Mouse (Mus musculus) cerebellum, adult 9-10 months (tissue): ENCODE results near the gene Tasp1.
A peak's percentile ranks its signal among the peaks of the same experiment; 100 is the strongest.
"Not testable (repeated sequence)": the region's sequence is repeated elsewhere in the genome, so short reads cannot be mapped to it uniquely, and the experiment has no call there.

ENCODE experiments used
- DNase-seq: peaks from one replicate; pipeline ENCODE4 v3.0.0; 2022

Tasp1 gene

GRCm38 (mm10) chr2:140066353-140067314 lies at the start of gene Tasp1:
Gene Tasp1 (minus strand): TSS chr2:140066805.
- DNase-seq, result peak; percentile 94

GRCm38 (mm10) chr2:140113851-140114250 lies 47.2 kb upstream of the Tasp1 start:
- DNase-seq, result no peak

GRCm38 (mm10) chr2:140108945-140109344 lies 42.3 kb upstream of the Tasp1 start:
- no peak for DNase-seq

- DNase-seq, result no peak
Measured at GRCm38 (mm10) chr2:140107641-140108040, 41.0 kb upstream of the Tasp1 start.

GRCm38 (mm10) chr2:140104951-140105350 lies 38.3 kb upstream of the Tasp1 start:
- no peak for DNase-seq

GRCm38 (mm10) chr2:140100551-140101474 lies 34.2 kb upstream of the Tasp1 start:
- no peak for DNase-seq

- DNase-seq, result no peak
Measured at GRCm38 (mm10) chr2:140099971-140100370, 33.4 kb upstream of the Tasp1 start.

DNA sequence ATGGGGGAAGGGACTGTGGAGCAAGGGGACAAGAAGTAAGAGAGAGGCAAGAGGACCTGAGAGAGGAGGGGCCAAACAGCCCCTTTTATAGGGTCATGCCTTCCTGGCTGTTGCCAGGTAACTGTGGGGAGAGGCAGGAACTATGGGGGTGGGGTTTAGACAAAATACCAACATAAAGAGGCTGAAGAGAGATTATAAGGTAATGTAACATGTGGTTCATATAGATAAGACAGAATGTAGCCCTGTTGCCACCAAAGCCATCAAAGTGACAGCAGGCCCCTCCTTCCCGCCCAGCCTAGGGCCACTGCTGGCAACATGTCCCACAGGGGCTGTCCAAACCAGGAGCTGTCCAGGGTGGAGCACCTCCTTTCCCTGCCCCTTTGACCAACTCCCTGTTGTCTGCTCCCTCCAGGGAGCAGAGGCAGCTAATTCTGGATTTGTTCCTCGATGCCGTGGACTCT lies 30.6 kb upstream of the Tasp1 start:
- DNase-seq, result no peak

GRCm38 (mm10) chr2:140096034-140096433 lies 29.4 kb upstream of the Tasp1 start:
- DNase-seq, result no peak

DNA sequence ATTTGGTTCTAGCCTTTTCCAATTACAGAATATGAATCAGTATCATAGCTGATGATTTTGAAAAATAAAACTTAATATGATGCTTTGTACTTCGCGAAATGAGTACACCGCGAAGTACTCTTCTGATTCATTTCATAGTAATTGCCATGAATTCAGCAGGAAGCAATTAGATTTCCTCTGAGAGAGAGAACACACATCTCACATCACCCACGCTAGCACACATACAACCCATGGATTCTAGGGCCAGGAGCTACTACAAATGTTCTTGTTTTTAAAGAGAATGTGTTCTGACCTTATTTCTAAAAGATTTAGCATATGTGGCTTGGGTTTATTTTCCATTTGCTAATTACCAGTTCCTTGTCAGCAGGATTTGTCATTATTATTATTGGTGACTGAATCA lies 26.8 kb upstream of the Tasp1 start:
- no peak for DNase-seq

DNA sequence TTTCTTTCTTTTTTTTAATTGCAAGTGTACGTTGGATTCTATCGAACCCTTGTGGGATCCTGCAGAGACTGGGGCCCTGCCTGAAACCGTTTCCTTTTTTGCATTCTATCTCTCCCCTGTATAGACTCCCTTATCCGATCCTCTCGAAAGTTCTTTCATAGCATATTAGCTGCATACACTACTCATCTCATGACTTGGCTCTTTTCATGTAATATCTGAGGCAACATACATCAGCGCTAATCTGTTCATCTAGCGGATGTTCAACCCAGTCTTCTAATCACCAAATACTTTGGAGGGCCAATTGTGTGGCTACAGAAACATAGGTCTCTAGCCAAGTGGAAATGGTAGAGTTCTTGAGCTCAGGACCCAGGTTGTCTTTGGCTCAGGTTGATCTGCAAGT lies 17.6 kb upstream of the Tasp1 start:
- no peak for DNase-seq

GRCm38 (mm10) chr2:140080747-140081577 lies 14.4 kb upstream of the Tasp1 start:
- DNase-seq, result no peak

- not testable (repeated sequence) for DNase-seq
Measured at GRCm38 (mm10) chr2:140079284-140079683, 12.7 kb upstream of the Tasp1 start.

GRCm38 (mm10) chr2:140078600-140079280 lies 12.1 kb upstream of the Tasp1 start:
- no peak for DNase-seq

- DNase-seq, result no peak
Measured at GRCm38 (mm10) chr2:140077476-140077875, 10.9 kb upstream of the Tasp1 start.

DNA sequence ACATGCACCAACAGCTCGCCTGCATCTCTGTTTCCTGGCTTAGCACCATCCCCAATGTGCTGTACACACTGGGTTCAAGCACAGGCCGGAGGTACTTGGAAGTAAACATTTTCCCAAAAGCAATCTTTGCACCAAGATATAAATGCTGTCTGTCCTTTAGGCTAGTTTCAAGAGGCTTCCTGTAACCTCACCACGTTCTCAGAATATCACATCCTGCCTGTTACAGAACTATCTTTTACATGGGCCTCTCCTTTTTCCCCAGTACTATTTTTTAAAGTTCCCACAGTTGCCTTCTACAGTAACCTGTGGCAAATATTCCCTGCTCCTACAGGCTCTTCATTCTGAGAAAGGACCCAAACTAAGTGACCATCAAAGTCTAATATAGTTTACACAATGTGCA lies 8.5 kb upstream of the Tasp1 start:
- no peak for DNase-seq

GRCm38 (mm10) chr2:140067516-140067915 lies 911 bp upstream of the Tasp1 start:
- DNase-seq, result no peak

GRCm38 (mm10) chr2:140065676-140066075 lies 929 bp downstream of the Tasp1 start:
- no peak for DNase-seq

DNA sequence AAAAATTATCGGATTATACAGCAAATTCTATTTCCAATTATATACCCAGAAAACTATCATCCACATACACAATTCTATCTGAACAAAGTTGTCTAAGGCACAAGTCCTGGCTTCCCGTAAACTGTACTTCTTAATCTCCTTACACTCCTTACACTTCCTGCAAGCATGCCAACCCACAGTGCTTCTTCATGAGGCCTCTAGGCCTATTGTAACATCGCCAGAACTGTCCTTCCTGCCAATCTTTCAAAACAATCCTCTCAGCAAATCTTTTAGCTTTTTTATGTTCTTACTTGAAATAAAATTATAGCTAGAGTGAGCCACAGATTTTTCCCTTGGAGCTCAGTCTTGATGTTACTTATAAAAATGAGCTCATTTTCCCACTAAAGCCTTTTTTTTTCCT lies 5.1 kb downstream of the Tasp1 start:
- DNase-seq, result no peak

DNA sequence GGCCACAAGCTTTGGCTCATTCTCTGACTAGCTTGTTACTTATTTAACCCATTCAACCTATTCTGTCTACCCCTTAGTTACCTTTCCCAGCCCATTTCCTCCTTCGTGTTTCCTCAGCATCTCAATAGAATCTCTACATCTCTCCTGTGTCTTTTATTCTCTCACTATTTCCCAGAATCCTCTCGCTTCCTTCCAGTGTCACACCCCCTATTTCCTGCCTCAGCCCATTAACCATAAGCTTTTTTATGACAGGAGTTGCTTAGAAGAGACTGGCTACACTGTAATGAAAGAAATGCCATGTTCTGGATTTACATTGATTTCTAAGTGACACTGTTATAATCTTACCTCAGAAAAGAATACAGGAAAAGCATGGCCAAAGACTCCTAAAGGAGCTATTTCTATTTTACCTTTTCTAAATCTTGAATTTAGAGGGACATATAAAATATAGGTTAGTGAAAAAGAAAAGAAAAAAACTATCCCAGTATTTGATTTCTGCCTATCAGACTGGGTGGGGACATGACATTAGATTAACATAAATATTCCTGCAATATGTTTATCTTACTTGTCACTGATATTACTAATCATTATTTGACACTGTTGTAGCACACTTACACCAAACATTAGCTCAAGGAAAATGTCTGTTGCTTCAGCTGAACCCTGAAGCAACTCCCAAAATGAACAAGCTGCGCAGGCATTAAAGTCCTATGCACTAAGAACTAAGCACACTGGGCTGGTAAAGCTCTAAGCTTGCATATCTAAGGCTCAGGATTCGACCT lies 6.3 kb downstream of the Tasp1 start:
- DNase-seq, result no peak

- DNase-seq, result no peak
Measured at GRCm38 (mm10) chr2:140058125-140058524, 8.5 kb downstream of the Tasp1 start.
